Mouse (Mus musculus) myocyte (in vitro differentiated cells): ENCODE results near the gene Rftn1.

ENCODE experiments used
- E2F4 ChIP-seq: IDR thresholded peaks from one replicate; pipeline ENCODE4 v1.6.1; 2011; ENCODE audit warnings: mild to moderate bottlenecking, control low read depth, moderate library complexity; ENCODE audit not compliant: insufficient read depth
- MYOG ChIP-seq, 3 experiments: IDR thresholded peaks; one replicate each; pipeline ENCODE4 v1.6.1; 2011; ENCODE audit warnings: control low read depth in 2 of 3, low read depth in 2 of 3, mild to moderate bottlenecking in 2 of 3; ENCODE audit not compliant: insufficient read length in 2 of 3, control insufficient read depth in 1 of 3, insufficient read depth in 1 of 3
- POLR2A ChIP-seq: IDR thresholded peaks from one replicate; pipeline ENCODE4 v1.6.1; 2011; ENCODE audit warnings: low read depth, mild to moderate bottlenecking, control low read depth, moderate library complexity; ENCODE audit not compliant: insufficient read length
- POLR2AphosphoS2 ChIP-seq: IDR thresholded peaks from one replicate; pipeline ENCODE4 v1.6.1; 2011; ENCODE audit warnings: low read depth, control low read depth; ENCODE audit not compliant: insufficient read length
- REST ChIP-seq: IDR thresholded peaks from one replicate; pipeline ENCODE4 v1.6.1; 2011; ENCODE audit warnings: mild to moderate bottlenecking, control low read depth, moderate library complexity; ENCODE audit not compliant: insufficient read depth, insufficient read length
- SRF ChIP-seq: IDR thresholded peaks from one replicate; pipeline ENCODE4 v1.6.1; 2011; ENCODE audit warnings: low read depth; ENCODE audit not compliant: control insufficient read depth, insufficient read length
- USF1 ChIP-seq: IDR thresholded peaks from one replicate; pipeline ENCODE4 v1.6.1; 2011; ENCODE audit warnings: low read depth, mild to moderate bottlenecking, control low read depth, moderate library complexity

GRCm38 (mm10) chr17:50125245-50125798, 65.2 kb downstream of the Rftn1 start:
- TF ChIP-seq POLR2A (no peak), USF1 (no peak), E2F4 (no peak), POLR2AphosphoS2 (no peak), REST (no peak), MYOG (IDR thresholded peaks at IDR 0.05; ENCODE audit: control insufficient read depth in 1 of 3, insufficient read depth in 1 of 3, insufficient read length in 2 of 3, low read depth in 2 of 3) (no peak), SRF (no peak)
